Mouse (Mus musculus) lung, postnatal 25 days (tissue): ENCODE results near the gene Tnip2.

ENCODE experiments used
- DNase-seq: peaks from one replicate; pipeline ENCODE4 v3.0.0; 2022; ENCODE audit warnings: low spot score

Gene Tnip2

DNA sequence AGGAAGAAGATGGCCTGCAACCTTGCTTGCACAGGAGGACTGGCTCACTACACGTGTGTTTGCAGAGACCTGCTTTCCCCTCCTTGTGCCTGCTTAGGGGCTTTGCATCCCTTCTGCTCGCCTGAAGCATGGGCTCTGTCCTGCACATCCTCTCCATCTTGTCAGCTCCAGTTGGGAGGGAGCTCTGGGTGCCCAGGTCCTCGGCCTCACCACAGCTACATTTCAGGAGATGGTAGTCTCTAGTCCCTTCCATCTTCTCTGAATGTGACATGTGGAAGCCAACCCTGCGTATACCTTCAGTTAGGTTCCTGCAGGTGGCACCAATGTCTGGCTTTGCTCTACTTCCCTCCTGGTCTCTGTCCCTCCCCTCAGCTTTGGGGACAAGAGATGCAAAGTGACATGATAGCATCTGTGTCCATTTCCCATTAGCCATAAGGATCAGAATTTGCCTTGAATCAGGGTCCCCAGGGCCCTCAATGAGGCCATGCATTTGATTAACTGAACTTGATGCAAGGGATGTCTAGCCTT lies 10.2 kb upstream of the Tnip2 start:
- DNase-seq: no peak

DNA sequence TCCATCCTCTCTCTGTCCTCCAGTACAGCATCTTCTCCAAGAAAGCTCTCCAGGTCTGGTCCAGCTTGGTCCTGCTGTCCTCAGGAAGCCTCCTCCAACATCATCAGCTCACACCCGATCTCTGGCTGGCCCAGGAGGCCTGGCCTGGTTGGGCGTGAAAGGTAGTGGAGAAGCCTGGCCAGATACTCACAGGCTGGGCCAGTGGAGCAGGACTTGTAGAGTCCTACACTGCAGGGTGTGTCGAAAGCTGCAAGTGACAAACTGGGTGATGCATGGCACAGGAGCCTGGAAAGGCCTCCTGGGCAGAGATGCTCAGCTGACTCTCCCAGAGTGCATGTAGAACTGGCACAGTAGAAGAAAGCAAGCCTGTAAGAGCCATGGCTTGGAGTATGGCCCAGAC lies 7.5 kb upstream of the Tnip2 start:
- DNase-seq: no peak

DNA sequence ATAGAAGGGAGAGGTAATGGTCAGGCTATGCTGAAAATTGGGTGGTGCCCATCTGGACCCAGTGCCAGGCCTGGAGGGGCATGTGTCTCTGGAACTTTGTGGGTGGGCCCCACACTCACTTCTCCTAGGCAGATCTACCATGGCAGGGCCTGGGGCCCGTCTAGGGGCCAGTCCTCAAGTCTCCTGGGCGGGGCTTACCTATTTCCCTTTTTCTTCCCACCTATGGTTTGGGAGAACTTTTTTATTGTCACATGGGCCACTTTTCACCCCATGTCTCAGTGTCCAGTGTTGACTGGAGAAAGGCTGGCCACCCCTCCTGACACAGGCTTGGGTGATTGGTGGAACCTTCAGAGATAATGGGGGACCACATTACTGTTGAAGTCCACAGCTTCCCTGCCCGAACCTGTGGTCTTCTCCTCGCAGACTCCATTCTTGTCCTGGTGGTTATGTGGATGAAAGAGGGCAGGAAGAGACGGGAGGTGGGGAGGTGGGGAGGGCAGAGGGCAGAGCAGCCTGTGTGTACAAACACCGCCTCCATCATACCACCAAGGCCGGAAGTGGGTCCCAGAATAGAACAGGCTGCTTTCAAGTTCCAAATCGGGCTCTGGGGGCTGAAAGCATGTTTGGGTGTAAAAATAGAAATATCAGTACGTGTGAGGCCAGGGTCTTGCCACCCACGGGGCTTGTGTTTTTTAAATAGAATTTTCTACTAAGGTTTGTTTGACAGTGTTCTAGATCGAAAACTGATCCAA lies 6.8 kb upstream of the Tnip2 start:
- peak; percentile 41 for DNase-seq

DNA sequence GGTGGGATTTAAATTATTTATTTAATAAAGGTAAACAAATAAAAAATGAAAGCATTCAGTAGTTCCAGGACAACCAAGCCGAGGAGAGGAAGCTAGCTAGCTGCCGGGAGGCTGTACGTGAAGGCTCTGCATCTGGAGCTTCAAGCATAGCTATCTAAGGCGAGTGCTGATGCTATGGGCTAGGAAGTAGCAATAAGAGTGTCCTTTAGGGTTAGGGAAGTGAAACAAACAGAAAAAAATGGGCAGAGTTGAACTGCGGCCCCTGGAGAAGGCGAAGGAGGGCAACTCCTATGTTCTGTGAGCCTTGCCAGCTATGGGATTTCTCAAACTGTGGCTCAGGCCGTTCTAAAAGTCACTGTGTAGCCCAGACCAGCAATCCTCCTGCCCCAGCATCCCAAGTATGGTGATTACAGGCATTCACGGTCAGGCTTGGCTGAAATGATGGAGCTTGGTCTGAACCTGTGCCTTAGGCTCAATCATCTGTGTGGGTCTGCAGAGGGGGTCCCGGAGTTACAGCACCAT lies 5.7 kb upstream of the Tnip2 start:
- DNase-seq: peak; percentile 57

DNA sequence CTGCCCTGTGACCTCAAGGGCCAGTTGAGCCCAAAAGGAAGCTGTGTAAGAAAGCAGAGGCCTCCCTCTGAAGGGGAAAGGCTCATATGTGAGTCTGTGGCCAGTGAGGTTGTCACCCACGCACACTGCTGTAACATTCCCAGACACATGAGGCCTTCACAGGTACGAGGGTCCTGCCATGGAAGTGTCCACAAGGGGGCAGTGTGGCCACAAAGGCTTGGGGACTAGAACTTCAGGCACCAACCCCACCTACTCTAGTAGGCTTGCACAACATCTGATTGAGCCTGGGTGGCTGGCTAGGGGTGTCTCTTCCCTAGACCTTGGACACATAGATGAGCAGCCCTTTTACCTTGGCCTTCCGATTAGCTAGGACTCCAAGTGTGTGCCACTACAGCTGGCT lies 4.1 kb upstream of the Tnip2 start:
- peak; percentile 88 for DNase-seq

GRCm38 (mm10) chr5:34515096-34515495 lies 1.3 kb upstream of the Tnip2 start:
- DNase-seq: no peak

DNA sequence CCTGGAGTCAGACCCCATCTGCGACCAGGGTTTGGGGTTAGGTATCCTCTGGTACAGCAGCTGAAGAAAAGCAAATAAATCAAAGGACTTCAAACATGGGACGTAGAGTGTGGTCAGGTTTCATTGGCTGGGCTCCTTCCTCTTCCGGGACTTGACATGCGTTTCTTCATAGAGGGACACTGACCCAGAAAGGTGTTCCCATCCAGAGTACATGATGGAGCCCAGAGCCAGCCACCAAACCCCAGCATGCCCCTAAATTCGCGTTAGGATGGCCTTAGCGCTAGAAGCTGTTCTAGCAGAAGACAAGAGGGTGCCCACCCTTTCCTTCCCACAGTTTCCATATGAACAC lies 401 bp upstream of the Tnip2 start:
- no peak for DNase-seq

GRCm38 (mm10) chr5:34512486-34512885 lies 1.3 kb downstream of the Tnip2 start:
- DNase-seq: no peak

DNA sequence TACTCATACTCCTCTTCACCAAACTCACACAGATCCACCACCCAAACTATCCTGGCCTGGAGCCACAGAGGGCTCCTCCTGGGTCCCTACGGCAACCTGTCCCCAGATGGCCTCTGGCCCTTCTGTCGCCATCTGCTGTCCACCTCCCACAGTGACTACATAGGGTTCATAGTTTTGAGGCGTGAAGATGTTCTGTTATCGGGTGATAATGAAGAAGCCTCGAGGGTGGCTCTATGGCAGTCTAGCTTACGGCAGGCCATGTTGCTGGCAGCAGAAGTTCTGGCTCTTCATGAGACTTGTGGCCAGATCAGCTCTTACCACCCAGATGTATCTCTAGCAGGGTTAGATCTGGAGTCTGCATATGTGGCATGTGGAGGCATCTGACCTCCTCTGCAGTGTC lies 11.0 kb downstream of the Tnip2 start:
- DNase-seq: no peak

GRCm38 (mm10) chr5:34502411-34502810 lies 11.4 kb downstream of the Tnip2 start:
- no peak for DNase-seq

- DNase-seq: no peak
These were observed 12.2 kb downstream of the Tnip2 start for GRCm38 (mm10) chr5:34501588-34501987.

- DNase-seq: no peak
These were observed 12.9 kb downstream of the Tnip2 start for GRCm38 (mm10) chr5:34500886-34501285.

- DNase-seq: no peak
These were observed 17.0 kb downstream of the Tnip2 start for GRCm38 (mm10) chr5:34496745-34497144.

DNA sequence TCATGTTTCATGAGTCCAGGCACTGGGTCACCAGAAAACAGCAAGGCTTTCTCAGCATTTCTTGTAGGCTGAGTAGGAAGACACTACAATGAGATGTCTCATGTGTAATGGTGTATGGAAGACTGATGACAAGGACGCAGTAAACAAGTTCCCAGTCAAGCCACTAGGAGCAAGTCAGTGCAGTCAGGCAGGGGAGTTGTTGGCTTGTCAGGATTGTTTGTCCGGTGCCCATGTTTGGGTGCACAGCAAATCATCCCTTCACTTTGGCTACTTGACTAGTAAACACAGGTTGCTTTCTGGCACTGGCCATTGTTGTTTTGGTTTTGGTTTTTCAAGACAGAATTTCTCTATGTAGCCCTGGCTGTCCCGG lies 24.4 kb downstream of the Tnip2 start:
- DNase-seq: no peak

DNA sequence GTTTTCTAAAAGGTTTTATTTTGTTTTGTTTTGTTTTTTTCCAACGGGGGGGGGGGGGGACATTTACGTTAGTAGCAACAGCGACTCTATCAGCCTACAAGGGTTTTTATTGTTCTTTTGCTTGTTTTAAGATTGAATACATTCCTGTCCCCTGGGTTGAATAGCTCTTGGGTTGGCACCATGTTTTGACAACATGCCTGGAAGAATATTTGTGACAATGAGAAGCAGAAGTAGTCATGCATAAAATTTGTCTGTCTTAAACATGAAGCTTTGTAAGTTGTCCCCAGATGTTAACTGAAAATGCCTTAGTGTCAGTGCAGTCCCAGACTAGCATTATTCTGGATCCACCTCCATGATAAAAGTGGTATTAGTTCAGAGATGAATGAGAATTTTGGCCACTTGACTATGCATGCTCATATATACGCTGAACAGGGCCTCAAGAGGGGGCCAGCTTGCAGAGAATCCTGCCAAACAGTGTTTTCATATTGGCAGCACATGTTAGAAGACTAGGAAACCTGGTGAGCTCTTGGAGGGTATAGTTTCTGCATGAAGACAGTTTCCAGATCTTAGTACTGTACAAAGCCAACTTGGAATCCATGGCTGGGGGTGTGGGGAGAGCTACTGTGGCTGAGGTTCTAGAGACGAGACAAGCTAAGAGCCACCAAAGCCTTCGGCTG lies 24.9 kb downstream of the Tnip2 start:
- no peak for DNase-seq

GRCm38 (mm10) chr5:34487320-34488090 lies 26.3 kb downstream of the Tnip2 start:
- peak; percentile 14 for DNase-seq

DNA sequence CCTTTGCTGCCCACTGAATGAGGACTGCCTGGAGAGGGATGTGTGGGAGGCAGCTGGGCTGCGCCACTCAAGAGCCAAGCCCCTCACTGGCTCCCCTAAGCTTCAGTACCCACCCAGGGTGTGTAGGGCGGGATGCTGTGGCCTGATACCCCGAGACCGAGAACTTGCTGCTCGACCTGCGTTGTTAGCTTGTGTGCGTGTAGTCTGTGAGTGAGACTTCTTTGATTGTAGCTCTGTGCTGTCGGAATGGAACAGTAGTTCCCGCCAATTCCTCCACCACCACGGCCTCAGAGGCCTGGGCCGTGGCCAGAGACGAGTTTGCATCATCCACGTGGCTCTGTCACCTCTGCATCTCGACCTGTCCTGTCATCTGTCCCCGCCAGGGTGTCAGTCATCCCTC lies 28.1 kb downstream of the Tnip2 start:
- DNase-seq: no peak

DNA sequence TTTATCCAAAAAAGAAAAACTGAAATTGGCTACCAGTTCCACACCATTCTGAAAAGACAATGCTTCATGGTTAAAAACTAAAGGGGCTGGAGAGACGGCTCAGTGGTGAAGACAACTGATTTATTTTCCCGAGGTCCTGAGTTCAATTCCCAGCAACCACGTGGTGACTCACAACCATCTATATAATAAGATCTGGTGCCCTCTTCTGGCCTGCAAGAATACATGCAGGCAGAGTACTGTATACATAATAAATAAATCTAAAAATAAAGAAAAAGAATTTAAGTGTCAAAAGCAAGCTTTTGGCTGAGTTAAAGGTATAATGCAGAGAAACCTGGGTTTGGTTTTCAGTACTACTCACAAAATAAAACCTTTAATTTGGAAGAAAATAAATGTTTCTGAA lies 32.9 kb downstream of the Tnip2 start:
- no peak for DNase-seq

DNA sequence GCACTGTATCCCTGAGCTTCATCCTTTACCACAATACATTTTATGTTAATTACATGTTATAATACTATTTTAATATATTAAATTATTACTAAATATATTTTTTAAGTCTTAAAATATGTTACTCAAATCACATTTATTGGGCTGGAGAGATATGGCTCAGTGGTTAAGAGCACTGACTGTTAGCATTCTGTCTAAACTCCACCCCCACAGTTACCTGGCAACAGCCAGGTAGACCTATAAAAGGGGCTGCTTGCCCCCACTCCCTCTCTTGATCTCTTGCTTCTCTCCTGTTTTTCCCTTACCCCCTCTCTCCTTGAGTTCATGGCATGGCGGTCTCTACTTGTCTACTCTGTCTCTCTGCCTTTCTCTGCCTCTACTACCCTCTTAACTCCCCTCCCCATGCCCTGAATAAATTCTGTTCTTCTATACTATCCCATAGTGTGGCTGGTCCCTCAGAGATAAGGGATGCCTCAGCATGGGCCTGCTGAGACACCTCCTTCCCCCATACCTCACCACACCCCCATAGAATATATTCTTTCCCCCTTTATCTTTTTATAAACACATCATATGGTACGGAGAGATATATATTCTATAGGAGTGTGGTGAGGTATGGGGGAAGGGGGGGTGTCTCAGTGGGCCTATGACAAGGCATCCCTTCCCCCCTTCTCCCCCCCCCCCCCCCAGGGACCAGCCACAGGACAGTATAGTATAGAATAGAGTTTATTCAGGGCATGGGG lies 45.6 kb downstream of the Tnip2 start:
- no peak for DNase-seq

DNA sequence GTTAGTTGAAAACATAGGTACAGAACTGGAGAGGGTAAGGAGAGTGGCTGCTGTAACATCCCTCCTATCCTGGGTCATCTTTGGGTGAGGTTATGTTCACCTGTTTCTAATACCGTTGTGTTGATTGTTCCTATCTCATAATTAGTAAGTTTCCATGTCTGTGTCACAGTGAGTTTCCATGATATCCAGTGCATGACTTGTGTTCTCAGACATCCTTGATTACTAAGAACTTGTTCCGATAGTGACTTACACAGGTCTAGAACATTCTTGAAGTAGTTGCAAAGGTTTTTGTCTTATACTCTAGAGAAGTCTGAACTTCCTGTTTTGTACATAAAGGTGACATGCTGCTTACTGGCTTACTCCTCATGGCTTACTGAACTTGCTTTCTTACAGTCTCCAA lies 47.1 kb downstream of the Tnip2 start:
- no peak for DNase-seq

GRCm38 (mm10) chr5:34466079-34466478 lies 47.7 kb downstream of the Tnip2 start:
- DNase-seq: peak; percentile 7

- no peak for DNase-seq
These were observed 52.0 kb downstream of the Tnip2 start for GRCm38 (mm10) chr5:34461841-34462240.
